Mouse (Mus musculus) kidney, adult 2 months (tissue): ENCODE data around the gene Trim56.

Experiments
- CTCF ChIP-seq: fragments of 200-500 bp; conservative IDR thresholded peaks from 2 replicates; pipeline ENCODE4 v1.5.1; 2011; ENCODE audit warnings: low read depth, mild to moderate bottlenecking, control low read depth, low read length, moderate library complexity, mixed read lengths; ENCODE audit not compliant: insufficient read depth, insufficient read length
- POLR2A ChIP-seq: fragments of 200-500 bp; IDR thresholded peaks from one replicate; pipeline ENCODE4 v1.6.1; 2011; ENCODE audit warnings: low read depth, low read length, control low read depth

- TF ChIP-seq POLR2A (no peak), CTCF (no peak)
These were observed 17.6 kb downstream of the Trim56 start for GRCm38 (mm10) chr5:137098418-137098817.
